Mouse (Mus musculus): ENCODE measurements around the gene Ip6k3. TPM values are rescaled to one million over a fixed set of nuclear protein-coding genes. Genes with fewer than 3 reads are reported as not detected.

Gene Ip6k3
- polyA plus RNA-seq, 1 experiment = not detected

GRCm38 (mm10) chr17:27129291-27129690 is 38.3 kb downstream of the Ip6k3 start:
- TF ChIP-seq CTCF (IDR thresholded peaks at IDR 0.05; ENCODE audit: borderline replicate concordance, insufficient read depth, low read length) (no peak), POLR2A (IDR thresholded peaks at IDR 0.05; ENCODE audit: low read depth, low read length) (no peak)
- H3K4me3 ChIP-seq (ENCODE audit: insufficient read depth, low read length) = no peak overlapping the region
- H3K27ac ChIP-seq (ENCODE audit: insufficient read depth, low read length) = no peak overlapping the region
- H3K4me1 ChIP-seq (ENCODE audit: control insufficient read depth, insufficient read depth, low read length) = peaks cover 7% of the 10 kb centered on the region

GRCm38 (mm10) chr17:27128189-27128588 is 39.4 kb downstream of the Ip6k3 start:
- TF ChIP-seq CTCF (IDR thresholded peaks at IDR 0.05; ENCODE audit: borderline replicate concordance, insufficient read depth, low read length) (no peak), POLR2A (IDR thresholded peaks at IDR 0.05; ENCODE audit: low read depth, low read length) (no peak)
- Histone ChIP-seq H3K4me1 (ENCODE audit: control insufficient read depth, insufficient read depth, low read length) (peaks cover 7% of the 10 kb centered on the region), H3K27ac (ENCODE audit: insufficient read depth, low read length) (no peak overlapping the region), H3K4me3 (ENCODE audit: insufficient read depth, low read length) (no peak overlapping the region)

GRCm38 (mm10) chr17:27126974-27127373 is 40.6 kb downstream of the Ip6k3 start:
- Histone ChIP-seq H3K27ac (ENCODE audit: insufficient read depth, low read length) (no peak overlapping the region), H3K4me1 (ENCODE audit: control insufficient read depth, insufficient read depth, low read length) (peaks cover 7% of the 10 kb centered on the region), H3K4me3 (ENCODE audit: insufficient read depth, low read length) (no peak overlapping the region)
- TF ChIP-seq CTCF (IDR thresholded peaks at IDR 0.05; ENCODE audit: borderline replicate concordance, insufficient read depth, low read length) (no peak), POLR2A (IDR thresholded peaks at IDR 0.05; ENCODE audit: low read depth, low read length) (no peak)

- H3K4me1 ChIP-seq (ENCODE audit: control insufficient read depth, insufficient read depth, low read length) = no peaks in the 10 kb centered on the region; the same call in 1 of the 2 replicates
- no peak for TF ChIP-seq POLR2A (IDR thresholded peaks at IDR 0.05; ENCODE audit: low read depth, low read length)
- TF ChIP-seq CTCF (IDR thresholded peaks at IDR 0.05; ENCODE audit: borderline replicate concordance, insufficient read depth, low read length) = no peak
- no peak overlapping the region for H3K4me3 ChIP-seq (ENCODE audit: insufficient read depth, low read length)
- no peak overlapping the region for H3K27ac ChIP-seq (ENCODE audit: insufficient read depth, low read length)
Measured at GRCm38 (mm10) chr17:27125669-27126202, 41.9 kb downstream of the Ip6k3 start.

DNA sequence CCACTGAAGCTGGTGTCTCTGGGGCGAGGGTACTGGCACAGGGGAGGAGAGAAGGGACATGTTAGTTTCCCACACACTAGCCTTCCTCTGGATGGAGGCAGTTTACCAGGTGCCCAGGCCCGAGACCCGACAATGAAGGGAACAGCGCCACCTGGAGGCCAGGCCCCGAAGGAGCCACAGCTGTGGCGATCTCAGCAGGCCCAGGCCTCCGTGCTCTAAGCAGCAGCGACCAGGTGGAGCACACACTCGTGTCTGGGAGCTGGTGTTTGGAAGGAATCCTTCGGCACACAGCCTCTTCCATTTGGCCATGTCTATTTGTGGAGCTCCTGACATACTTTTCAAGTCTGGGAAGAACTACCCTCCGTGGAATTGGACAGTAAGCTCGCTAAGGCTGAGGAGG is 42.4 kb downstream of the Ip6k3 start:
- peak; percentile 84 for TF ChIP-seq CTCF (IDR thresholded peaks at IDR 0.05; ENCODE audit: borderline replicate concordance, insufficient read depth, low read length)
- no peak for TF ChIP-seq POLR2A (IDR thresholded peaks at IDR 0.05; ENCODE audit: low read depth, low read length)
- no peak overlapping the region for H3K27ac ChIP-seq (ENCODE audit: insufficient read depth, low read length)
- H3K4me3 ChIP-seq (ENCODE audit: insufficient read depth, low read length) = no peak overlapping the region
- no peaks in the 10 kb centered on the region; the same call in 1 of the 2 replicates for H3K4me1 ChIP-seq (ENCODE audit: control insufficient read depth, insufficient read depth, low read length)

DNA sequence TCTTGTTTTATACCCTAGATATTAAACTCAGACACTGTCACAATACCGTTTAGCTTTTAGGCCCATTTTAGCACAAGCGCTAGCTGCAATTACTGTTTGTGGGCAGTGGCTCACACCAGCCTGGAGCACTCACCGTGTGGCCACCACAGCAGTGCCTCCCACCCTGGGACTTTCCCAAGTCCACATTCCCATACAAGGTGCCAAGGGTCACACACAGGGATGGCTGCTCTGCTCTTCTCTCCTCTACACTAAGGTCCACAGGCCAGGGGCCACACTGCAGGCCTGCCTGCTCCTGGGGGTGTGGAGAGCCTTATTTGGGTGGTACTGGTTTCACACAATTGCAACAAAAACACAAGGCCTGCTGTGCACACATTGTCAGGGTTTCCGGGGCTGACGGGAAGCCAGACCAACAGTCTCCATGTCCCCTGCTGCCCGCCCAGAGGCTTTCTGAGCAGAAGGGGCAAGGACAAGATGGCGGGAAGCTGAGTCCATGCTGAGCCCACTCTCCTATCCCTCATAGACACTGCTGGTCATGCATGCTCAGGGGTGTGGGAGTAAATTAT is 43.7 kb downstream of the Ip6k3 start:
- Histone ChIP-seq H3K27ac (ENCODE audit: insufficient read depth, low read length) (no peak overlapping the region), H3K4me1 (ENCODE audit: control insufficient read depth, insufficient read depth, low read length) (no peaks in the 10 kb centered on the region; the same call in 1 of the 2 replicates), H3K4me3 (ENCODE audit: insufficient read depth, low read length) (no peak overlapping the region)
- no peak for TF ChIP-seq POLR2A (IDR thresholded peaks at IDR 0.05; ENCODE audit: low read depth, low read length)
- TF ChIP-seq CTCF (IDR thresholded peaks at IDR 0.05; ENCODE audit: borderline replicate concordance, insufficient read depth, low read length) = no peak

DNA sequence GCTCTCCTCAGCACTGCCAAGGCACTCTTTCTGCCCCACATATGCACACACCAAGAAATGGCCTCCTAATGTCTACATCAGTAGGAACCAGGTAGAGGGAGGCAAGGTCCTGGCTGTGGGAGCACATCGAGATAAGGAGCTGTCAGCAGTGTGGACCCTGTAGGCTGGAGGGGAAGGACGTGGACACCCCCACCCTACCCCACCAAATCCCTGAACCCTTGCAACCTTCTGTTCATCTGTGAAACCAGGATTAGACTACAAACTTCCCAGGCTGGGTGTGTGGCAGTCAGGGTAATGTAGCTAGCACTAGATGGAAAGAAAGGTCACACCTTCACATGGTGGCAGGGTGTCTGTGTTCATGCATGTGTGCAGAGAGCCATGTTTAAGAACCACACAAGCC is 44.5 kb downstream of the Ip6k3 start:
- no peaks in the 10 kb centered on the region; the same call in 1 of the 2 replicates for H3K4me1 ChIP-seq (ENCODE audit: control insufficient read depth, insufficient read depth, low read length)
- no peak overlapping the region for H3K27ac ChIP-seq (ENCODE audit: insufficient read depth, low read length)
- TF ChIP-seq POLR2A (IDR thresholded peaks at IDR 0.05; ENCODE audit: low read depth, low read length) (no peak), CTCF (IDR thresholded peaks at IDR 0.05; ENCODE audit: borderline replicate concordance, insufficient read depth, low read length) (no peak)
- H3K4me3 ChIP-seq (ENCODE audit: insufficient read depth, low read length) = no peak overlapping the region

- H3K4me3 ChIP-seq (ENCODE audit: insufficient read depth, low read length) = no peak overlapping the region
- H3K27ac ChIP-seq (ENCODE audit: insufficient read depth, low read length) = no peak overlapping the region
- TF ChIP-seq POLR2A (IDR thresholded peaks at IDR 0.05; ENCODE audit: low read depth, low read length) = no peak
- TF ChIP-seq CTCF (IDR thresholded peaks at IDR 0.05; ENCODE audit: borderline replicate concordance, insufficient read depth, low read length) = no peak
- no peaks in the 10 kb centered on the region; the same call in 1 of the 2 replicates for H3K4me1 ChIP-seq (ENCODE audit: control insufficient read depth, insufficient read depth, low read length)
Measured at GRCm38 (mm10) chr17:27122701-27123100, 44.9 kb downstream of the Ip6k3 start.

- Histone ChIP-seq H3K27ac (ENCODE audit: insufficient read depth, low read length) (no peak overlapping the region), H3K4me3 (ENCODE audit: insufficient read depth, low read length) (no peak overlapping the region), H3K4me1 (ENCODE audit: control insufficient read depth, insufficient read depth, low read length) (no peaks in the 10 kb centered on the region; the same call in 1 of the 2 replicates)
- TF ChIP-seq POLR2A (IDR thresholded peaks at IDR 0.05; ENCODE audit: low read depth, low read length) = no peak
Measured at GRCm38 (mm10) chr17:27121781-27122180, 45.8 kb downstream of the Ip6k3 start.

- Histone ChIP-seq H3K27ac (ENCODE audit: insufficient read depth, low read length) (no peak overlapping the region), H3K4me3 (ENCODE audit: insufficient read depth, low read length) (no peak overlapping the region), H3K4me1 (ENCODE audit: control insufficient read depth, insufficient read depth, low read length) (no peaks in the 10 kb centered on the region; the same call in 1 of the 2 replicates)
- TF ChIP-seq CTCF (IDR thresholded peaks at IDR 0.05; ENCODE audit: borderline replicate concordance, insufficient read depth, low read length) (no peak), POLR2A (IDR thresholded peaks at IDR 0.05; ENCODE audit: low read depth, low read length) (no peak)
Measured at GRCm38 (mm10) chr17:27121266-27121665, 46.3 kb downstream of the Ip6k3 start.
